Comparison of ENCODE assay signal across 24 mouse cellular contexts in the genomic region with DNA sequence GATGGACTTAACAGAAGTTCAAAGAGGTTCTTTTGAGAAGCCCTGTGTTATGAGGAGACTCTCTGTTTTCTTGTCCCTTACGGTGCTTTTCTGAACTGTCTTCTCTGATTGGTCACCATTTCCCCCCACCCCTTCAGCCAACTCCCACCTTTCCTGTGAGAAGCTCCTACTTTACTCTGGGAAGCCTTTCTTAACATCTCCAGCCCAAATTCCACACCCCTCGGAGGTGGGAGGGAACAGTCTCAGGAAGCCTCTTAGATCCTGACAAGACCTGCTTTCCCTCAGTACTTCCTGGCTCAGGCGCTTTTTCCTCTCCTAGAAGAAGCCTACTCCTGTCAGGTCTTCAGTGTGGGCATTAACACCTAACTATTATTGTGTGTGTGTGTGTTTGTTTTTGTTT. TPM values are rescaled to one million over a fixed set of nuclear protein-coding genes. Genes with fewer than 3 reads are reported as not detected.
DNase-seq lines count a peak whose midpoint lies in the region; ATAC-seq lines count a peak whose summit lies in the region.
"Had no signal": no experiment of that assay in that cellular context is flagged by ENCODE, and none has a peak within 500 bp of the region (broad histone marks: within the 10 kb centered on the region; RNA-seq: fewer than 3 reads in every experiment).

No protein-coding gene starts in this region.

- DNase-seq in forebrain, embryonic 11.5 days (ENCODE audit: low spot score): peak; percentile 25
- DNase-seq in ES-CJ7 (ENCODE audit: low read depth, low spot score) (peak; percentile 62), ZHBTc4 (ENCODE audit: low read depth, low spot score) (peak; percentile 81)
- no peak for DNase-seq in layer of hippocampus, adult 11-12 months (ENCODE audit: low spot score)
- DNase-seq: adrenal gland, adult 8-10 months; adrenal gland, postnatal 14 days; adrenal gland, postnatal 36 days; B cell, adult 2 months; cerebellum, adult 11-12 months; cerebellum, adult 2 months; cerebellum, adult 9-10 months; cerebellum, postnatal 10 days; cerebellum, postnatal 25 days; forebrain, postnatal 0 days had no signal

- no peak for ATAC-seq in forebrain, embryonic 11.5 days (replicated peaks; ENCODE audit: low FRiP score)
- ATAC-seq in forebrain, embryonic 16.5 days: no peak
- ATAC-seq: activated CD4-positive, CD25-positive, alpha-beta regulatory T cell, adult 4 months; CD4-positive, CD25-positive, alpha-beta regulatory T cell, adult 4 months; forebrain, embryonic 14.5 days; forebrain, postnatal 0 days; Patski had no signal

- no peak overlapping the region for H3K9ac ChIP-seq in forebrain, embryonic 11.5 days (ENCODE audit: low read length)
- H3K9ac ChIP-seq in forebrain, embryonic 16.5 days (replicated peaks; ENCODE audit: low read depth, low read length): no peak overlapping the region
- H3K9ac ChIP-seq: embryonic facial prominence, embryonic 12.5 days; forebrain, embryonic 12.5 days; forebrain, postnatal 0 days had no signal

- no peak overlapping the region for H3K4me3 ChIP-seq in forebrain, embryonic 11.5 days (ENCODE audit: low read depth, low read length)
- H3K4me3 ChIP-seq in forebrain, embryonic 16.5 days (replicated peaks; ENCODE audit: low read length): no peak overlapping the region
- H3K4me3 ChIP-seq: embryonic facial prominence, embryonic 10.5 days; embryonic facial prominence, embryonic 12.5 days; forebrain, embryonic 12.5 days had no signal

- whole genome bisulfite sequencing in forebrain, embryonic 11.5 days: 53% methylated on average over 3 of the region's 3 CpGs
- WGBS in forebrain, embryonic 16.5 days: 64% methylated on average over 3 of the region's 3 CpGs

- H3K9me3 ChIP-seq in forebrain, embryonic 11.5 days (ENCODE audit: control insufficient read depth, low read length): no peaks in the 10 kb centered on the region
- no peaks in the 10 kb centered on the region for H3K9me3 ChIP-seq in forebrain, embryonic 16.5 days (ENCODE audit: control insufficient read depth, low read length)
- H3K9me3 ChIP-seq: embryonic facial prominence, embryonic 10.5 days; embryonic facial prominence, embryonic 12.5 days; forebrain, embryonic 12.5 days had no signal

- no peak overlapping the region for H3K27ac ChIP-seq in forebrain, embryonic 11.5 days (ENCODE audit: low read depth, low read length)
- no peak overlapping the region for H3K27ac ChIP-seq in forebrain, embryonic 16.5 days (ENCODE audit: low read length)
- H3K27ac ChIP-seq: embryonic facial prominence, embryonic 10.5 days; embryonic facial prominence, embryonic 12.5 days; forebrain, embryonic 12.5 days had no signal

- H3K27me3 ChIP-seq in forebrain, embryonic 11.5 days (ENCODE audit: control insufficient read depth, insufficient read depth, low read length): no peaks in the 10 kb centered on the region
- H3K27me3 ChIP-seq in forebrain, embryonic 16.5 days (replicated peaks; ENCODE audit: control insufficient read depth, insufficient read depth, low read length): 0 out of 2 replicates have a peak, but pooled peaks cover 2% of the 10 kb centered on the region
- H3K27me3 ChIP-seq: CH12.LX, Patski had no signal

- H3K4me2 ChIP-seq in forebrain, embryonic 11.5 days (ENCODE audit: low read depth, low read length, severe bottlenecking): no peak overlapping the region
- H3K4me2 ChIP-seq in forebrain, embryonic 16.5 days (ENCODE audit: low read length): no peak overlapping the region
- H3K4me2 ChIP-seq: embryonic facial prominence, embryonic 12.5 days; forebrain, embryonic 12.5 days had no signal

- H3K4me1 ChIP-seq in forebrain, embryonic 11.5 days (replicated peaks; ENCODE audit: control insufficient read depth, insufficient read depth, low read length): no peaks in the 10 kb centered on the region
- no peaks in the 10 kb centered on the region for H3K4me1 ChIP-seq in forebrain, embryonic 16.5 days (replicated peaks; ENCODE audit: control insufficient read depth, insufficient read depth, low read length)
- H3K4me1 ChIP-seq: embryonic facial prominence, embryonic 12.5 days; forebrain, embryonic 12.5 days had no signal

- H3K36me3 ChIP-seq in forebrain, embryonic 11.5 days (ENCODE audit: control insufficient read depth, insufficient read depth, low read length): no peaks in the 10 kb centered on the region
- H3K36me3 ChIP-seq in forebrain, embryonic 16.5 days (ENCODE audit: control insufficient read depth, insufficient read depth): no peaks in the 10 kb centered on the region
- H3K36me3 ChIP-seq: embryonic facial prominence, embryonic 12.5 days; forebrain, embryonic 12.5 days had no signal

RNA-seq across cellular contexts. Expression of gene Gm29776, which starts 1.0 kb away (rescaled TPM):
- 0.17 and 0.23 TPM in 2 replicates for polyA plus RNA-seq in forebrain, embryonic 11.5 days (2014; fragmentation: Nextera tagmentation; extraction: Ambion mirVana)
- polyA plus RNA-seq in forebrain, embryonic 16.5 days (2015; fragmentation: Nextera tagmentation; extraction: Ambion mirVana): 0.14 and 0.16 TPM in 2 replicates
- polyA plus RNA-seq: activated CD4-positive, CD25-positive, alpha-beta regulatory T cell, adult 4 months; CD4-positive, CD25-positive, alpha-beta regulatory T cell, adult 4 months; forebrain, embryonic 12.5 days had no signal

RNA-seq across cellular contexts. Expression of gene Cebpe, which starts 12.4 kb away (rescaled TPM):
- polyA plus RNA-seq in forebrain, embryonic 11.5 days (2014; fragmentation: Nextera tagmentation; extraction: Ambion mirVana): not detected in 2 replicates
- polyA plus RNA-seq in forebrain, embryonic 16.5 days (2015; fragmentation: Nextera tagmentation; extraction: Ambion mirVana): not detected in 2 replicates
- polyA plus RNA-seq: activated CD4-positive, CD25-positive, alpha-beta regulatory T cell, adult 4 months; CD4-positive, CD25-positive, alpha-beta regulatory T cell, adult 4 months; cortical plate, adult 2 months; embryonic facial prominence, embryonic 10.5 days; forebrain, embryonic 12.5 days; forebrain, embryonic 14.5 days; forebrain, postnatal 0 days; Patski had no signal

RNA-seq across cellular contexts. Expression of gene Acin1, which starts 12.9 kb away (rescaled TPM):
- 150 and 160 TPM in 2 replicates for polyA plus RNA-seq in forebrain, embryonic 11.5 days (2014; fragmentation: Nextera tagmentation; extraction: Ambion mirVana)
- 141 and 150 TPM in 2 replicates for polyA plus RNA-seq in forebrain, embryonic 16.5 days (2015; fragmentation: Nextera tagmentation; extraction: Ambion mirVana)

RNA-seq across cellular contexts. Expression of gene 1700123O20Rik, which starts 13.6 kb away (rescaled TPM):
- 89.9 and 94.4 TPM in 2 replicates for polyA plus RNA-seq in forebrain, embryonic 11.5 days (2014; fragmentation: Nextera tagmentation; extraction: Ambion mirVana)
- 72.8 and 76.3 TPM in 2 replicates for polyA plus RNA-seq in forebrain, embryonic 16.5 days (2015; fragmentation: Nextera tagmentation; extraction: Ambion mirVana)

RNA-seq across cellular contexts. Expression of gene Cdh24, which starts 58.4 kb away (rescaled TPM):
- 10.5 and 12.3 TPM in 2 replicates for polyA plus RNA-seq in forebrain, embryonic 11.5 days (2014; fragmentation: Nextera tagmentation; extraction: Ambion mirVana)
- 5.1 and 8.1 TPM in 2 replicates for polyA plus RNA-seq in forebrain, embryonic 16.5 days (2015; fragmentation: Nextera tagmentation; extraction: Ambion mirVana)
